Mouse (Mus musculus) intestine, embryonic 16.5 days (tissue): Measurements from ENCODE around the gene Dnaic1. TPM values are rescaled to one million over a fixed set of nuclear protein-coding genes. Genes with fewer than 3 reads are reported as not detected.
A peak's percentile ranks its signal among the peaks of the same experiment; 100 is the strongest.

Experiments
- ATAC-seq: fragments of 200-750 bp; cut with Nextera tagmentation; 2 replicates; pipeline ENCODE4 v1.8.0; 2017; ENCODE audit warnings: moderate TSS enrichment, moderate library complexity
- H3K27ac ChIP-seq: fragments of 300-500 bp; sonication (generic); 2 replicates; pipeline ENCODE4 v1.5.1; 2014; ENCODE audit warnings: mild to moderate bottlenecking, low read length
- H3K27me3 ChIP-seq: fragments of 300-500 bp; sonication (generic); replicated peaks from 2 replicates; pipeline ENCODE4 v1.6.1; 2014; ENCODE audit warnings: low read length, control low read depth, mixed read lengths; ENCODE audit not compliant: control insufficient read depth, insufficient read depth
- H3K36me3 ChIP-seq: fragments of 300-500 bp; sonication (generic); 2 replicates; pipeline ENCODE4 v1.6.1; 2014; ENCODE audit warnings: low read length, control low read depth; ENCODE audit not compliant: control insufficient read depth, insufficient read depth
- H3K4me1 ChIP-seq: fragments of 300-500 bp; sonication (generic); 2 replicates; pipeline ENCODE4 v1.6.1; 2014; ENCODE audit warnings: low read length, control low read depth, mixed read lengths; ENCODE audit not compliant: control insufficient read depth, insufficient read depth
- H3K4me2 ChIP-seq: fragments of 300-500 bp; sonication (generic); 2 replicates; pipeline ENCODE4 v1.6.1; 2014; ENCODE audit warnings: low read depth, low read length, control low read depth
- H3K4me3 ChIP-seq: fragments of 300-500 bp; sonication (generic); 2 replicates; pipeline ENCODE4 v1.5.1; 2014; ENCODE audit warnings: mild to moderate bottlenecking, low read length
- H3K9ac ChIP-seq: fragments of 300-500 bp; sonication (generic); 2 replicates; pipeline ENCODE4 v1.6.1; 2014; ENCODE audit warnings: low read depth, low read length
- H3K9me3 ChIP-seq: fragments of 300-500 bp; sonication (generic); 2 replicates; pipeline ENCODE4 v1.6.1; 2016; ENCODE audit warnings: low read length, control low read depth; ENCODE audit not compliant: control insufficient read depth
- WGBS: fragments of 180-500 bp; shearing (Covaris S2); extraction: QIAGEN DNeasy Blood & Tissue Kit; methylation state at CpG from one replicate; pipeline ENCODE4 v1.1.7; 2014; 5-methylcytosine and 5-hydroxymethylcytosine counted together
- polyA plus RNA-seq: library from polyadenylated mRNA; unstranded; fragments of >200 nt; fragmentation: Nextera tagmentation; extraction: Ambion mirVana; gene quantifications from 2 replicates; pipeline ENCODE4 v1.2.1, GENCODE M21; 2015

Gene Dnaic1
- polyA plus RNA-seq, 1 experiment from 2014 or later = 4.2 TPM

DNA sequence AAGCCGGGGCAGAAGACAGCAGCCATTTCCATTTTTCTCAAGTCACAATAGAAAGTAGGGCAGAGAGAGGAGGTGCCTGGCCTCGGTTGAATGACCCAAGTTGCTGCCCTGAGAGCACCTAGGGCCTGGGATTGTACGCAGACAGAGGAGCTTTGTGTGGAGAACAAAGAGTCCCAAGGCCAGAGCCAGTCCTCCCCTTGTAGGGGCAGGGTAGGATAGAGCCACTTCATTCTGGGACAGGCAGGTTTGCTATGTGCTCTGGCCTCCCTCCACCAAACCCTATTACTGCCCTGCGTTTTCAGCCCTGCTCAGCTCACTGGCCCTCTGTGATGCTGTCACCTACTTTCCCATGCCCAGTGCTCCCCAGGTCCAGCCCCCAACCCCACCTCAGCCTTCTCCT lies 78.6 kb downstream of the Dnaic1 start:
- 53% methylated on average over 4 of the region's 4 CpGs for WGBS
- H3K36me3 ChIP-seq = no peaks in the 10 kb centered on the region
- H3K27ac ChIP-seq = no peak overlapping the region
- H3K4me3 ChIP-seq = no peak overlapping the region
- H3K4me2 ChIP-seq = no peak overlapping the region
- no peak for ATAC-seq
- H3K27me3 ChIP-seq = no peaks in the 10 kb centered on the region
- H3K9me3 ChIP-seq = no peaks in the 10 kb centered on the region
- no peak overlapping the region for H3K9ac ChIP-seq
- no peaks in the 10 kb centered on the region for H3K4me1 ChIP-seq

DNA sequence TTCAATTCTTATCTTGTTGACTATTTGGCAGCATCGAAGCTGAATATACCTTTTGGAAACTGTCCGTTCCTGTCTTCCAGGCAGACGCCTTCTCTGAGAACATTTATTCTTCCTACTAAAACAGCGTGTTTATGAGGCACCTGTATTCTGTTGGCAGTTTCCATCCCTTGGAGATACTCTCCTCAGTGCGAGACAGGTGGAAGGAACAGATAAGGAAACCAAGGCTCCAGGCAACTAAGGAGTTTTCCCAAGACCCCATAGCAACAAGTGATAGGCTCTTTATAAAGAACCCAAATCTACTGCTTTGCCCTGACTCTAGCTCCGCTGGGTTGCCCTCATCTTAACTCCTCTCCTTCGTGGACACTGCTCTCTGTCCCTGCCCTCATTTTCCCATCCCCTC lies 79.1 kb downstream of the Dnaic1 start:
- H3K9me3 ChIP-seq = no peaks in the 10 kb centered on the region
- no peak for ATAC-seq
- no peaks in the 10 kb centered on the region for H3K36me3 ChIP-seq
- no peak overlapping the region for H3K4me2 ChIP-seq
- no peak overlapping the region for H3K4me3 ChIP-seq
- no peaks in the 10 kb centered on the region for H3K4me1 ChIP-seq
- no peak overlapping the region for H3K9ac ChIP-seq
- no peaks in the 10 kb centered on the region for H3K27me3 ChIP-seq
- no peak overlapping the region for H3K27ac ChIP-seq
- 68% methylated on average over 7 of the region's 7 CpGs for WGBS

DNA sequence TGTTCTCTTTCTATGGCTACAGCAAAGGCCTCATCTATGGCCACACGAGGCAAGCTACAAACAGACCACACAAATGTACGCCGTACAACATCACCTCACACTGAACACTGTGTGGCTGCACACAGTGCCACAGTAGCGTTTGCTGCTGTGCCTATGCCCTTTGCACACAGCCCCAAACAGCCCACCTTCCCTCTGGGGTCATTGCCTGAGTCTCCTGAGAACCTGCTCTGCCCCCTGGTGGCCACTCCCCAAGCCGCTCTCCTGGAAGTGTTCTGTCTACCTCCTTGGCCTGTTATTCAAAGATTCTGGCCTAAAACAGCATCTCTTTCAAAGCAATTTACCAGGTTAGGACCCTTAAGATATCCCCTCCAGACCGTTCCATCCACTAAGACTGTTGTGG lies 83.7 kb downstream of the Dnaic1 start:
- Histone ChIP-seq H3K4me2 (no peak overlapping the region), H3K27me3 (no peaks in the 10 kb centered on the region), H3K36me3 (no peaks in the 10 kb centered on the region), H3K4me1 (peaks cover 3% of the 10 kb centered on the region; the same call in 1 of the 2 replicates), H3K27ac (no peak overlapping the region), H3K9ac (no peak overlapping the region), H3K9me3 (no peaks in the 10 kb centered on the region), H3K4me3 (no peak overlapping the region)
- 37% methylated on average over 6 of the region's 6 CpGs for WGBS
- ATAC-seq = 0 out of 2 replicates have a peak, but pooled peaks have one; percentile 17

DNA sequence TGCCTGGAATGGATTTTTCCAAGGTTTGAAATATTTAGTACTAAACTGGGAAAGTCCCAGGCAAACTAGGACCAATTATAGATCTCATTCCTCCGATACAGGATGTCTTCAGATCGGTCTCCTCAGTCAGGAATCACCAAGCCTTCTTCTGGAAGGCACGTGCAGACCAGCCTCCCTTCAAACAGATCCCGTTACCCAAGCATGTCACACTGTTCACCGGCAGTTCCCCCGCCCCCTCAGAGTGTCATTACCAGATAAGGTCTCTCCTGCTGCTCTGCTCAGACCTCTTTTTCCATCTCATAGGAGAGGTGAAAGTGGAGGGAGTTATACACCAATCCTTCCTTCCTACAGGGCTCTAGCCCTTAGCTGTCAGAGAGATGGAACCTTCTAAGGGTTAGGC lies 84.2 kb downstream of the Dnaic1 start:
- no peak overlapping the region for H3K4me3 ChIP-seq
- no peaks in the 10 kb centered on the region for H3K36me3 ChIP-seq
- no peaks in the 10 kb centered on the region for H3K27me3 ChIP-seq
- no peak overlapping the region for H3K4me2 ChIP-seq
- no peak overlapping the region for H3K9ac ChIP-seq
- no peaks in the 10 kb centered on the region for H3K9me3 ChIP-seq
- H3K27ac ChIP-seq = no peak overlapping the region
- WGBS = 68% methylated on average over 6 of the region's 6 CpGs
- H3K4me1 ChIP-seq = peaks cover 5% of the 10 kb centered on the region; the same call in 1 of the 2 replicates
- no peak for ATAC-seq

DNA sequence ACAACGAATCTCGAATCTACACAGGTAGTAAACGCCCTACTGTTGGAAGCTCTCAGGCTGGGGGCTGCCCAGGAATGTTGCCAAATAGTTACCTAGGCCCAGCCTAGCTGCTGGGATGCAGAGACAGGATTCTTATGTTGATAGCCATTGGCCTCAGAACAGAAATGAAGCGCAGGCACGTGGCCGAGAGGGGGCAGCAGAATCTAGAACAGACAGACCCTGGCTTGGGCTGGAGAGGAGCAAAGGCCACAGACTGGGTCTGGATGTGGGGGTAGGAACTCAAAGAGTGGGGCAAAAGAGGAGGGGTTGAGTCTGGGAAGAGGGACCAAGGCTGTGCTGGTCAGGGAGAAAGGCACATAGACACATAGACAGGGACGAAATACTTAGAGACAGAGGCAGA lies 84.6 kb downstream of the Dnaic1 start:
- no peak overlapping the region for H3K27ac ChIP-seq
- ATAC-seq = no peak
- no peaks in the 10 kb centered on the region for H3K27me3 ChIP-seq
- no peak overlapping the region for H3K9ac ChIP-seq
- H3K9me3 ChIP-seq = no peaks in the 10 kb centered on the region
- 18% methylated on average over 7 of the region's 7 CpGs for WGBS
- peaks cover 10% of the 10 kb centered on the region for H3K4me1 ChIP-seq
- H3K36me3 ChIP-seq = no peaks in the 10 kb centered on the region
- H3K4me3 ChIP-seq = no peak overlapping the region
- H3K4me2 ChIP-seq = no peak overlapping the region

DNA sequence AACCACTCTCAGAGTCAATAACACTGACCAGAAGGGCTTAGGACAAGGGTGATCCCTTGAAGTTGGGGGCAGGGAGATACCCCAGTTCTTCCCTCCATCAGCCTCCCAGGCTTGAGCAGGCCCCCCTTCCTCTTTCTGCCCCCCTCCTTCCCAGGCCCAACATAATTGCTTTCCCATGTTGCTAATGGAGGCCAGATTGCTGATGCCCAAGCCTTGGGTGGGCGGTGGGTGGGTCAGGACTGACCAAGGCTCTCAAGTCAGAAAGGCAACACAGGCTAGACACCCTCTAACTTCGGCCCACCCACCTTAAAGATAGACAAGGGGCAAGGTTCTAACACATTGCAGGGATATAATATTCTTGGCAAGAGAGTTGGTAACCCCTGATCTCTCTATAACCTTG lies 86.0 kb downstream of the Dnaic1 start:
- H3K27ac ChIP-seq = no peak overlapping the region
- no peaks in the 10 kb centered on the region for H3K9me3 ChIP-seq
- H3K4me2 ChIP-seq = no peak overlapping the region
- peaks cover 11% of the 10 kb centered on the region for H3K4me1 ChIP-seq
- no peak for ATAC-seq
- H3K4me3 ChIP-seq = no peak overlapping the region
- H3K36me3 ChIP-seq = no peaks in the 10 kb centered on the region
- 92% methylated on average over 2 of the region's 2 CpGs for WGBS
- H3K9ac ChIP-seq = no peak overlapping the region
- H3K27me3 ChIP-seq = no peaks in the 10 kb centered on the region

DNA sequence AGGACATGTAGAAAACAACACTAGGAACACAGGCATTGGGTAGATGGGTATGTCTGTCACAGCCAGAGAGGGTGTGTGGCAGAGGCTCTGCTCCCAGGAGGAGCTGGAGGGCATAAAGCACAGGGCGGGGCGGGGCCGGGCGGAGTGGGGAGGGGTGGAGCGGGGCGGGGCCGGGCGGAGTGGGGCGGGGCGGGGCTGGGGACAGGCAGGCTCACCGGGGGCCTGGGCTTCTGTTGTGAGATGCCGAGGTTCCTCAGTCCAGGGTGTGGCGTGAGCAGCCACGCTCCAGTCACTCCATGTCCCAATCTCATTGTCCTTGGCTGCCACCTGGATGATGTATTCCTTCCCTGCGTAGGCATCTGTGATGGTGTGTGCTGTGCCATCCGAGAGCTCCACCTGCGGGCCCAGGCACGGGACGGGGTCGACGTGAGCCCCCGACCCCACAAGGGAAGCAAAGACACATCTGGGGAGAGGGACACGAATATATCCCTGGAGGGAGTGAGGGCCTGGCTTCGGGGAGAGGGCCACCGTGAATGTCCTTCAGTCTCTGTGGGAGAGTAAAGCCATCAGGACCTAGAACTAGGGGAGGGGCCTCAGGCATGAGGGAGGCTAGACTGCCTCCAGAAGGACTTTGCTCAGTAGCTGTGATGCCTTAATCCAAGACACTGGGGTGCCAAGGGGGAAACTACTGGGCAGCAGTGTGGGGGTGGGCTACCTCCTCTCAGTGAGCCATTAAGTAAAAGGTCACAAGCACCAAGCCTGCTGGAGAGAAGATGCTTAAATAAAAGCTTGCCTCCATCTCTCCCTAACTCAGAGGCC lies 89.2 kb downstream of the Dnaic1 start:
- H3K27me3 ChIP-seq = no peaks in the 10 kb centered on the region
- peaks cover 19% of the 10 kb centered on the region for H3K4me1 ChIP-seq
- H3K9me3 ChIP-seq = no peaks in the 10 kb centered on the region
- H3K36me3 ChIP-seq = no peaks in the 10 kb centered on the region
- H3K27ac ChIP-seq = no peak overlapping the region
- 0 out of 2 replicates have a peak overlapping the region, but pooled peaks have one; percentile 24 for H3K9ac ChIP-seq
- H3K4me3 ChIP-seq = peak overlapping the region; percentile 12; the same call in 1 of the 2 replicates
- WGBS = 20% methylated on average over 15 of the region's 25 CpGs
- peak; percentile 81 for ATAC-seq
- peak overlapping the region; percentile 44 for H3K4me2 ChIP-seq

DNA sequence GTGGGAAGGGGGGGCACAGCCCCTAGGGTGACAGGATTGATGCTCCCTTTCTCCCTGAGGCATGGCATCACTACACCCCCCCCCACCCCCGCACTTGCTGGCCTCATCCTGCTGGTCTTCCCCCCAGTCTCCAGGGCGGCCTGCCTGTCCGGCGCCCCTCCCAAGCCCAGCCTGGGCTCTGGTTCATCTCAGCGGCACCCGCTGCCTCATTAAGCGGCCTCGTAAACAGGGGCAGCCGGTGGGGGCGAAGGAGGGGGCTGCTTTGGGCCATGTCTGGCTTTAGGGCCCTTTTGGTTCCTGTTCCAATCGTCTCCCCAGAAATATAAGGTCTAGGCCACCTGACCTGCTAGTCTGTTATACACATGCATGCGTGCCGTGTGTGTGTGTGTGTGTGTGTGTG lies 90.0 kb downstream of the Dnaic1 start:
- Histone ChIP-seq H3K4me1 (peaks cover 20% of the 10 kb centered on the region), H3K9me3 (no peaks in the 10 kb centered on the region), H3K36me3 (no peaks in the 10 kb centered on the region), H3K27ac (no peak overlapping the region), H3K27me3 (no peaks in the 10 kb centered on the region), H3K4me3 (no peak overlapping the region), H3K4me2 (no peak overlapping the region), H3K9ac (no peak overlapping the region)
- 59% methylated on average over 13 of the region's 13 CpGs for WGBS
- ATAC-seq = no peak

DNA sequence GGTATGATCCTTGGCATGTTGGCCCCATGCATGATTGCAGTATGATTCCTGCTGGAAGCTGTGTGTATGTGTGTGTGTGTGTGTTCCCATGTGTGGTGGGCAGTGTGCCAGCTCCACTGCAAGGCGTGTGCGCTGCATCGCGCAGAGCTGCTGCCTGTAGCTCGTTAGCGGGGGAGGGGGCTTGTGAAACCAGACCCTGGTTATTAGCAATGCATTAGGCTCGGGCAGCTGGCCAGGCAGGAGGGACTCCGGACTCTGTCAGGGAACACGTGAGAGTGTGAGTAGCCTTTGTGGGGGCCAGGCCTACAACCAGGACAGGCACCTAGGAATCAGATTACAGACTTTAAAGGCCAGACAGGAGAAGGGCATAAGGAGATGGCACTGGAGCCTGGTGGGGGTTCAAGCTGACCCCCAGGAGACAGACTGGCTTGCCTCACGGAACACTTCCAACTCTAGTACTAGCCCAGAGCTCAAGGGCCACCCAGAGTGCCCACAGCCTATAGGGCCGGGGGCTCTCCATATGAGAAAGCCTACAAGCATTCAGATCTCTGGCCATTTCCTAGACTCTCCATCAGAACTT lies 91.4 kb downstream of the Dnaic1 start:
- ATAC-seq = peak; percentile 18; the same call in 1 of the 2 replicates
- no peaks in the 10 kb centered on the region for H3K36me3 ChIP-seq
- no peak overlapping the region for H3K27ac ChIP-seq
- no peaks in the 10 kb centered on the region for H3K9me3 ChIP-seq
- no peak overlapping the region for H3K4me3 ChIP-seq
- H3K4me1 ChIP-seq = peaks cover 29% of the 10 kb centered on the region
- H3K27me3 ChIP-seq = no peaks in the 10 kb centered on the region
- H3K4me2 ChIP-seq = no peak overlapping the region
- H3K9ac ChIP-seq = peak overlapping the region; percentile 10; the same call in 1 of the 2 replicates
- WGBS = 39% methylated on average over 11 of the region's 11 CpGs
